Mouse (Mus musculus) bone marrow macrophage, adult 2 months (primary cell): ENCODE data around the gene Kdm7a.

Experiments
- CTCF ChIP-seq: IDR thresholded peaks from 2 replicates; pipeline ENCODE4 v1.5.1; 2012; ENCODE audit warnings: low read depth, mild to moderate bottlenecking, low read length, moderate library complexity
- POLR2A ChIP-seq: IDR thresholded peaks from 2 replicates; pipeline ENCODE4 v1.6.1; 2012; ENCODE audit warnings: mild to moderate bottlenecking, low read depth, low read length, borderline replicate concordance

DNA sequence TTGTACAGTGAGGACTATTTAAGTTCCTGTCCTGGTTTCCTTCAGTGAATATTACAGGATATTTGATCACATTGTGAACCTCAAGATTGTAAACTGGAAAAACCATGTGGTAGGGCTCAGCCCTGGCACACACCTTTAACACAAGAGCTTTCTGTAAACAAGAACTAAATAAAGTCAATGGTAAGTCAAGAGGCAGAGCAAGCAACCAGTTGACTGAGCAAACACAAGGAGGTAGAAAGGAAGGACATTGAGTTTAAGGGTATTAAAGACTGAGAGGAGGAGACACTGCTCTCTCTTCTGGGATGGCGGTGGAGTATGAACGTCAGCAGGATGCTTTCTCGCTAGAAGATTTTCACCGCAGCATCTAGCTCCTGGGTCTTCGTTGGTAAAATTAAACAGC is 13.6 kb downstream of the Kdm7a start:
- TF ChIP-seq CTCF = no peak
- no peak for TF ChIP-seq POLR2A
